Mouse (Mus musculus) G1E (cell line): Measurements from ENCODE around the gene Trrap.

Experiments
- CTCF ChIP-seq: IDR thresholded peaks from 2 replicates; pipeline ENCODE4 v1.5.1; 2012; ENCODE audit warnings: low read depth, low read length, inconsistent platforms, mixed read lengths
- GATA1 ChIP-seq: IDR thresholded peaks from 2 replicates; pipeline ENCODE4 v1.6.1; 2012; ENCODE audit warnings: borderline replicate concordance, low read length, inconsistent platforms, mixed read lengths
- GATA2 ChIP-seq: IDR thresholded peaks from 2 replicates; pipeline ENCODE4 v1.6.1; 2012; ENCODE audit warnings: low read depth, low read length, inconsistent platforms, borderline replicate concordance
- POLR2AphosphoS5 ChIP-seq: IDR thresholded peaks from 2 replicates; pipeline ENCODE4 v1.6.1; 2012; ENCODE audit warnings: low read depth, low read length, inconsistent platforms; ENCODE audit not compliant: insufficient replicate concordance
- TAL1 ChIP-seq: conservative IDR thresholded peaks from 2 replicates; pipeline ENCODE4 v1.6.1; 2012; ENCODE audit warnings: low read depth, low read length, inconsistent platforms, mixed read lengths

DNA sequence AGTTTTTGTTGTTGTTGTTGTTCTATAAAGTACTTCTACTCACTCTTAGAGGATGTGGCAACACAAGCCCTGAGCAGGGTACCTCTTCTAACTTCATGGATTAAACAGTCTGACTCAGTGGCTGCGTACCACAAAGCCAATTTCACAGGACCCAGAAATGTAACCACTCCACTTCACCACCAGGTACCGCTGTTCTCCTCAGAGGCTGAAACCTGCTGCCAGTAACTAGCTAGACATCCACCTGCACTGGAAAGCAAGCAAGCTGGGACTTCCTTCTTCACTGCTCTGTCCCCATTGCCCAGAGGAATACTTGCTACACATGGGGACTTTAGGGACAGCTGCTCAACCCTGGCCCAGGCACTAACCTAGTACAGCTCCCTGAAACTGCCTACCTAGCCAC is 140.1 kb downstream of the Trrap start:
- TF ChIP-seq CTCF (no peak), TAL1 (no peak), GATA2 (no peak), GATA1 (no peak), POLR2AphosphoS5 (no peak)
